Mouse (Mus musculus) thymus, adult 2 months (tissue): ENCODE data around the gene Duox2. TPM values are rescaled to one million over a fixed set of nuclear protein-coding genes. Genes with fewer than 3 reads are reported as not detected.
A peak's percentile ranks its signal among the peaks of the same experiment; 100 is the strongest.

ENCODE experiments used
- DNase-seq: peaks from one replicate; pipeline ENCODE4 v3.0.0; 2021
- H3K27ac ChIP-seq: fragments of 200-500 bp; 2 replicates; pipeline ENCODE4 v1.5.1; 2012; ENCODE audit warnings: low read length, control low read depth; ENCODE audit not compliant: control insufficient read depth, insufficient read depth
- H3K27me3 ChIP-seq: fragments of 200-500 bp; 2 replicates; pipeline ENCODE4 v1.6.1; 2012; ENCODE audit warnings: mild to moderate bottlenecking, low read length, moderate library complexity, mixed read lengths; ENCODE audit not compliant: control insufficient read depth, insufficient read depth
- H3K36me3 ChIP-seq: fragments of 200-500 bp; 2 replicates; pipeline ENCODE4 v1.6.1; 2012; ENCODE audit warnings: mild to moderate bottlenecking, low read length, moderate library complexity; ENCODE audit not compliant: control insufficient read depth, insufficient read depth
- H3K4me1 ChIP-seq: fragments of 200-500 bp; replicated peaks from 2 replicates; pipeline ENCODE4 v1.6.1; 2012; ENCODE audit warnings: low read length; ENCODE audit not compliant: control insufficient read depth, insufficient read depth
- H3K4me3 ChIP-seq: fragments of 200-500 bp; 2 replicates; pipeline ENCODE4 v1.5.1; 2012; ENCODE audit warnings: mild to moderate bottlenecking, low read length, control low read depth, moderate library complexity; ENCODE audit not compliant: control insufficient read depth, insufficient read depth
- CTCF ChIP-seq: fragments of 200-500 bp; IDR thresholded peaks from 2 replicates; pipeline ENCODE4 v1.5.1; 2012; ENCODE audit warnings: mild to moderate bottlenecking, control low read depth, low read length, moderate library complexity, borderline replicate concordance; ENCODE audit not compliant: control insufficient read depth, poor library complexity, insufficient read depth; ENCODE audit errors: extremely low read depth
- POLR2A ChIP-seq: fragments of 200-500 bp; IDR thresholded peaks from 2 replicates; pipeline ENCODE4 v1.6.1; 2012; ENCODE audit warnings: mild to moderate bottlenecking, low read length, control low read depth, moderate library complexity; ENCODE audit not compliant: control insufficient read depth, poor library complexity, insufficient read depth; ENCODE audit errors: extremely low read depth
- WGBS: fragments of 180-500 bp; shearing (Covaris S2); methylation state at CpG from one replicate; pipeline ENCODE4 v1.1.7; 2018; 5-methylcytosine and 5-hydroxymethylcytosine counted together
- polyA plus RNA-seq: library from polyadenylated mRNA; depleted of rRNA; stranded (reverse); fragments of >200 nt; gene quantifications from 2 replicates; pipeline ENCODE4 v1.2.3, GENCODE M21; 2012

The Duox2 gene
- polyA plus RNA-seq, 1 experiment, result 0.19 TPM

GRCm38 (mm10) chr2:122302574-122303241 lies 4.5 kb upstream of the Duox2 start:
- H3K4me1 ChIP-seq, result peaks cover 37% of the 10 kb centered on the region
- no peaks in the 10 kb centered on the region for H3K36me3 ChIP-seq
- no peak for TF ChIP-seq POLR2A
- peak; percentile 32; the same call in 1 of the 2 replicates for TF ChIP-seq CTCF
- H3K27me3 ChIP-seq, result peaks cover 28% of the 10 kb centered on the region
- no peak overlapping the region for H3K27ac ChIP-seq
- peak; percentile 78 for DNase-seq
- no peak overlapping the region for H3K4me3 ChIP-seq
- WGBS, result 16% methylated on average over 9 of the region's 9 CpGs

DNA sequence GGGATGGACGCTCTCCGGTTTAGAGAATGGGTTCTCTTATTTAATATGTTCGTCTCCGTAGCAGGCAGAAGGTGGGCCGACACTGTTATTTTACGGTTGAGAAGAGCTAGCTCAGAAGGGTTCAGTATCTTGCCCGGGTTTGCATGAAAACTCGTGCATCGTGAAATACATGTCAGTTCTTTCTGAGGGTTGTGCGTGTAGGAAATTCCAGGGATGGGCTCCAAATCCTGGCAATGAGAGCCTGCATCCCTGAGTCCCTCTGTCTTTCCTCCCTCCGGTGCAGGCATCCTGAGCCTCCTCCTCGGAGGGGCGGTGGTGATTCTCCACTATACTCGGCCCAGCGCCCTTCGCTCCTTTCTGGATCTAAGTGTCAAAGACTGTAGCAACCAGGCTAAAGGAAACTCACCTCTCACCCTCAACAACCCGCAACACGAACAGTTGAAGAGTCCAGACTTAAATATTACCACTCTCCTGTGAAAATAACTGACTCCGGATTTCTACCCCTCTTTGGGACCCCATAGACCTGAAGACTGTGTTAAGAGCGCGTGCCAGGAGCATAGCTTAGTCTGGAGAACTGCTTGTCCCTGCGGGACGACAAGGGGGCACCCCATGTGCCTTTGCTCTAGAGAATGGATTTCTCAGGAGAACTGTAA lies 3.8 kb upstream of the Duox2 start:
- no peak overlapping the region for H3K4me3 ChIP-seq
- no peak for DNase-seq
- peaks cover 34% of the 10 kb centered on the region for H3K27me3 ChIP-seq
- WGBS, result 15% methylated on average over 23 of the region's 23 CpGs
- H3K36me3 ChIP-seq, result no peaks in the 10 kb centered on the region
- TF ChIP-seq CTCF (no peak), POLR2A (no peak)
- peaks cover 34% of the 10 kb centered on the region for H3K4me1 ChIP-seq
- no peak overlapping the region for H3K27ac ChIP-seq

DNA sequence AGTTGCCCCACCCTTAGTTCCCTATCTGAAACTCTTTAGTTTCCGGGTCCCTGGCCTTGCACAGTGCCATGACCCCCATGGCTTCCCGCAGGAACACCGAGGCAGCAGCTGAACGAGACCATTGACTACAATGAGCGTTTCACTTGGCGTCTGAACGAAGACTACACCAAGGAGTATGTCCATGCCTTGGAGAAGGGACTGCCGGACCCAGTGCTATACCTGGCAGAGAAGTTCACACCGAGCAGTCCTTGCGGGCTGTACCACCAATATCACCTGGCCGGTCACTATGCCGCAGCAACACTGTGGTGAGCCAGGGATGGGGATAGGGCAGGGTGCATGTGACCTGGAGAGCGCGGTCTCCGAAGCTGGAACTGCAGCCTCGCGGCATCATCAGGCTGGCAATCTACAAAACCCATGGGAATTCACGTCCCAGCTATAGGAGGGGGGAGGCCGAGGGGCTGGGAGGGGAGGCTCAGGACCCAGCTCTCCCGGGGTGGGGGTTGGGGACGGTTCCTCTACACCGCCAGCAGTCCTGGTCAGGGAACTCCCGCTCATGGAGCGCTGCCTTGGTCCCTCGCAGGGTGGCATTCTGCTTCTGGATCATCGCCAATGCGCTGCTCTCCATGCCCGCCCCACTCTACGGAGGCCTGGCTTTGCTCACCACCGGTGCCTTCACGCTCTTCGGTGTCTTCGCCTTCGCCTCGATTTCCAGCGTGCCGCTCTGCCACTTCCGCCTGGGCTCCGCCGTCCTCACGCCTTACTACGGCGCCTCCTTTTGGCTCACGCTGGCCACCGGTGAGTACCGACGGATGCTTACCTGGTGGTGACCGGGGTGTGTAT lies 3.1 kb upstream of the Duox2 start:
- TF ChIP-seq POLR2A (no peak), CTCF (no peak)
- H3K27ac ChIP-seq, result no peak overlapping the region
- H3K36me3 ChIP-seq, result no peaks in the 10 kb centered on the region
- peaks cover 27% of the 10 kb centered on the region for H3K4me1 ChIP-seq
- H3K4me3 ChIP-seq, result peak overlapping the region; percentile 17
- peaks cover 35% of the 10 kb centered on the region for H3K27me3 ChIP-seq
- peak; percentile 47 for DNase-seq
- WGBS, result 3% methylated on average over 48 of the region's 48 CpGs

DNA sequence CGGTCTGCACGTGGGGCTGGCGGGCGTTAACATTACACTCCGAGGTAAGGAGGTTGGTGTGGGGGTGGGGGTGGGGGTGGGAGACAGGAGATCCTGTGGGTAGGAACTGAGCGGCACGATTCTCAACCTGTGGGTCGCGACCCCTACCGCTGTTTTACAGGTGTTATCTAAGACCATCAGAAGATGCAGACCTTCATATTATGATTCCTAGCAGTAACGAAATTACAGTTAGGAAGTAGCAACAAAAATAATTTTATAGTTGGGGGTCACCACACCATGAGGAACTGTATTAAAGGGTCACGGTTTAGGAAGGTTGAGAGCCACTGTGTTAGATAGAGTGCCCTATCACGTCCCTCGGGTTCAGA lies 2.4 kb upstream of the Duox2 start:
- peaks cover 35% of the 10 kb centered on the region for H3K27me3 ChIP-seq

GRCm38 (mm10) chr2:122299911-122300655 lies 1.8 kb upstream of the Duox2 start:
- no peaks in the 10 kb centered on the region for H3K36me3 ChIP-seq
- 24% methylated on average over 14 of the region's 14 CpGs for WGBS
- no peak overlapping the region for H3K4me3 ChIP-seq
- TF ChIP-seq POLR2A, result no peak
- TF ChIP-seq CTCF, result no peak
- DNase-seq, result no peak
- peaks cover 35% of the 10 kb centered on the region for H3K27me3 ChIP-seq
- no peak overlapping the region for H3K27ac ChIP-seq
- peaks cover 19% of the 10 kb centered on the region for H3K4me1 ChIP-seq

More for the DNA sequence above, 2.4 kb upstream of the Duox2 start:
- Histone ChIP-seq H3K4me1 (peaks cover 23% of the 10 kb centered on the region), H3K36me3 (no peaks in the 10 kb centered on the region), H3K4me3 (no peak overlapping the region), H3K27ac (no peak overlapping the region)
- TF ChIP-seq POLR2A (no peak), CTCF (no peak)
- WGBS, result 10% methylated on average over 14 of the region's 14 CpGs
- DNase-seq, result no peak
